Mouse (Mus musculus): Measurements from ENCODE around the gene Prkar1a. TPM values are rescaled to one million over a fixed set of nuclear protein-coding genes. Genes with fewer than 3 reads are reported as not detected.

Prkar1a gene
- 100 to 1,000 TPM; 347 to 373 (median 363) TPM for total RNA-seq (2022)

DNA sequence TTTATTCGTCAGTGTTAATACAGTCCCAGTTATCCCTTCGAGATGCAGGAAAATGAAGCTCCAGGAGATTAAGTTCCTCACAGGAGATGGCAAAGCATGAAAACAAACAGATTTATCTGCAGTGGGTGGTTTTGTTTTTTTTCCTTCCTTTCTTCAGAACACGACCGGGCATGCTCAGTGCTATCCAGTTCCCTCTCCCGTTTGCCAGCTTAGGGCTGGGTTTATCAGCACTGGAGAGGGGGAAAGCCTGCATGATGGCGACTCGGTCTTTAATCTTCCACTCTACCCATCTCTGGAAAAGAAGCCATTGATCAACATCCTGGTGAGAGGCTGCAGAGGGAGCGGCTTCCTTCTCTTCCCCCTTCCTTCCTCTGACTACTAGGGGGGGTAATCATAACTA lies at the start of gene Prkar1a:
Prkar1a (plus strand) TSS at position 200 of the 400 bp plus-strand sequence.
- DNase-seq (ENCODE audit: low spot score): no peak

DNA sequence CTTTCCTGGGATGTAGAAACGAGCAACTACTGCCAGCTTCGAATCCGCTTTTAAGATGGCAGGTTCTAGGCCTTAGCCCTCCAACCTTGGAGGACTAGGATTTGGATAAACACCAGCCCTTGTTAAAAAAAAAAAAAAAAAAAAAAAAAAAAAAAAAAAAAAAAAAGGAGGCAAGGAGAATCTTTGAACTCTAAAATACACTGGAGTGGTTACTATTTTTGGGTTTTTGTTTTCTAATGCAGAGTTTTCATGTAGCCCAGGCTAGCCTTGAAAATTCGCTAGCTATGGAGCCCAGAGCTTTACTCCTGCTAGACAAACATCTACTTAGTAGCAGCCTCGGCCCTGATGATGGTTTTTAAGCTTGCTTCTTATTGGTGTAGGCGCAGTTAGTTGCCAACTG lies 41.6 kb upstream of the Prkar1a start:
- no peak for DNase-seq (ENCODE audit: low spot score)

DNA sequence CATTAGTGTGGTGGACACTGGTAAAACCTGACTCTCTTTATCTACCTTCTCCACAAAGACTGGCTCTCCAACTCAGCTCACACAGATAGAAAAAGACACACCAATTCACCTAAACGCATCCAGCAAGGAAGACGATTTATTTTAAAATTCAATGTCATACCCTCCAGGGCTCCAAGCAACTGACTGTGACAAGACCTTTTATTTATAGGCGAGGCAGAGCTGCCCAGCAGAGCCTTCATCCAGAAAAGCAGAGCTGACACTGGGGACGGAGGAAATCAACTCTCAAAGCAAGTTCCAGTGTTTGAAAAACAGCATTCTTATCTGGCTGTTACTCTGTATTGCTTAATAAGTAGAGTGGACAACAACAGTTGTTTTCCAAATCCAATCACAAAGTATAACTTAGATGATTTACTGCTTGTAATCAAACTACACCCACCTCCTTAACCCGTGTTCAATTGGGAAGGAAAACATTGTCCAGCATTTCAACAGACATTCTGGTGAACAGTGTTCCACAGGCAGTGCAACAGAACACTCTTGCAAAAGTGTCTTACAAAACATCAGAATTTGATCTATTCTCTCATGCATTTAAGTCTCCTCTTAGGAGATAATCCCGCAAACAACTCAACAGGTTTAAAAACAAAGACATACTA lies 40.1 kb upstream of the Prkar1a start:
- no peak for DNase-seq (ENCODE audit: low spot score)

DNA sequence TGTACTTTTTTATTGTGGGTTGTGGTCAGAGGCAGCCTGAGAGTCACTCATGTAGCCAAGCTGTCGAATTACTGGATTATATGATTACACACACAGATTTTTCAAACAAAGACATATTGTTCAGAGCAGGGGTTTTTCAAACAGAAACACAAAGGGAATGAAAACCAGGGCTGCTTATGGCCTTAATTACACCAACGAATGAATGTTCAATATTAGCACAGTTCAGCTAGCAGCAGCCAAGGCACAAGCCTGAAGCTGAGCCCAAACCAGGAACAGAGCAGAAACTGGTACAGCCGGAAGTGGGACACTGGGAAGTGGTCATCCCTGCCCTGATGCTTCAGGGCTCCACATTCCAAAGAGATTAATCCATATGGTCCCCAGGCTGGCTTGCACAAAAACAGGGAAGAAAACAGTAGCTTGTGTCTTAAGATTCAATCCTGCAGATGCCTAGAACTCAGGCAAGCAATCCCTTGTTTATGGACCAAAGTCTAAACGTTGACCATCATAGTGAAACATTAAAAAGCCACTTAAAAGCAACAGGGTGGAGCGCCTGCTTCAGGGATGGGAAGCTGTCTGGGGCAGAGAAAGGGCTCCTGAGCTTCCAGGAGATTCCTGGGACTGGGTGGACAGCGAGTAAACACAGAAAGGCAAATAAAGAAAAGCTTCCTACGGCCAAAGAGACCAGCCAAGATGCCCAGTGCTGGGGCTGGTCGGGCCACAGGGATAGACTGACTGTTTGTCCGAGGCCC lies 39.0 kb upstream of the Prkar1a start:
- DNase-seq (ENCODE audit: low spot score): no peak

DNA sequence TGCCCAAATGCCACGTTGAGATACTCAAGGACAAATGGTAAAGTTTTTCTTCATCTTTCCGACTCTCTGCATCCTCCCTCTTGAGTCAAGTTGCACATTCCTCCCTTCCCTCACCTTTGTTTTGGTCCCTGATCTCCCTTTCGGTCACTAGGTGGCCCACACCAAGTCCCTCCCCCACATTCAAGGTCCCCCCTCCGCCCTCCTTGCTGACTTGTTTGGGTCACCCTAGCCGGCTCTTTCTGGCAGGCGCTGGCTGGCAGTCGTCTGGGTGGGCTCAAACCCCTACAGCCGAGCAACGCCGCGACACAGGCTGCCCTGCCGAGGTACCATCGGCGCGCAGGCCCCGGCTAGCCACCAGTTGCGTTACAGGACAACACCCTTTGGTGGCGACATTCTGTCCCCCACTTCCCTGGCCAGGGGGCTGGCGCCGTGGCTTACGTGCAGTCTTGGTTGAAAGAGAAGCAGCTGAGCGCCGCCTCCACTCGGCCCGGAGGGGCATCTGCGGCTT lies 38.4 kb upstream of the Prkar1a start:
- DNase-seq (ENCODE audit: low spot score): no peak

DNA sequence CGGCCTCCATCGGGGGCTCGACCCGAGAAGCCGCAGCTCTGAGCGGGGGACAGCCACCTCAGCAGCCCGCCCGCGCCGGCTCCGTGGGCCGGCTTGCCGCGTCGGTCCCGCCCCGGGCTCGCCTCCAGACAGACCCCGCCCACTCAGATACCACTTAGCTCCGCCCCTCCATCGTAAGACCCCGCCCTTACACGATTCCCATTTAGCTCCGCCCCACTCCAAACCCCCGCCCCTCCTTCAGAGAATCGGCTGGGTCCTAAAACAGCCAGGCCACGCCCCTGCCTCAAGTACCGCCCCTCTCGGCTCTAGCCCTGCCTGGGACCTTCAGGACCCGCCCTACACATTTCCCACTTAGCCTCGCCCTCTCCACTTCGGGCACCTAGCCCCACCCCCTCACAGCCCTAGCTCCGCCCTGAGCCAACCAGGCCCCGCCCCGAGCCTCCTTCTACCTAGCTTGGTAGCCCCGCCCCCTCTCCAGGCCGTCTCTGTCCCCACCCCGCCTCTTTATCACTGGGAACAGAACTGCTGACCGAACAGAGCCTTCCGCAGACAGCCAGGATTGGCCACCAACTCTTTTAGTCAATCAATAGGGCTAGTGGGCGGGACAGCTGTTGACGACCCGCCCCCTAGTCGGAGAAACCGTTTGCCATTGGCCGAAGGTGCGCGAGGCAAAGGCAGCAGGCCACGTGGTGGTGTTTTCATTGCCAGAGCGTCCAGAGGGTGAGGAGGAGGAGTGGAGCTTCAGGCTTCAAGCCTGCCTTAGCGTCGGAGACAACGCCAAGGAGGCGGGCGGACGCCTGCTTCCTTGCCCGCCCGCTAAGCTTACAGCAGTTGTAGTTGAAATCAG lies 37.7 kb upstream of the Prkar1a start, which contains the start of gene Wipi1:
Wipi1 (minus strand) TSS at position 665 of the 847 bp plus-strand sequence.
- peak; percentile 98 for DNase-seq (ENCODE audit: low spot score)

DNA sequence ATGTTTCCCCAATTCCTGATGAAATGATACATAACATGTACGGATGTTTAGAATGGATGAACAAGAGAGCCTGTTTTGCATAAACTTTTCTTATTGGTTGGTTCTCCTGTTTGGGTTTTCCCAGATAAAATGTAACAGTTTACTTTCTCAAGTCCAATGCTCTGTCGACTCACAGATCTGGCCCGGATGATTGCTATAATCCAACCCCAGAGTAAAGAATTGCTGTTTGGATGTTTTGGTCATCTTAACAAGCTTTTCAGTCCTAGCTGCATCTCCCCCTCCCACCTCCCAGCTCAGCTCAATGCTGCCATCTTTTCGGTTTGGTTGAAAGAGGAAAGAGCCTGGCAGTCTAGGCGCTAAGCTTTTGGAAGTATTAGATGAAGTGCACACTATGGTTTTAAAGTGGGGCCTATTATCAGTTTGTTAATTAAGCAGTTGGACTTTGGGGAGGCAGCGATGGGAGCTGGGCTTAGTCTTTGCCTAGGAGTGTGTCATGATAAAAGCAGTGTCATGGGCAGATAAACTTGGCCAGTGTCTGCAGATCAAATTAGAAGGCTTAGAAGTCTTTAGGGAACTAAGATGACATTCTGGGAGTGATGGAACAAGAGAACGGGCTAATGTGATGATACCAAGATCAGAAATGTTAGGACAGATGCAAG lies 36.2 kb upstream of the Prkar1a start:
- DNase-seq (ENCODE audit: low spot score): no peak

DNA sequence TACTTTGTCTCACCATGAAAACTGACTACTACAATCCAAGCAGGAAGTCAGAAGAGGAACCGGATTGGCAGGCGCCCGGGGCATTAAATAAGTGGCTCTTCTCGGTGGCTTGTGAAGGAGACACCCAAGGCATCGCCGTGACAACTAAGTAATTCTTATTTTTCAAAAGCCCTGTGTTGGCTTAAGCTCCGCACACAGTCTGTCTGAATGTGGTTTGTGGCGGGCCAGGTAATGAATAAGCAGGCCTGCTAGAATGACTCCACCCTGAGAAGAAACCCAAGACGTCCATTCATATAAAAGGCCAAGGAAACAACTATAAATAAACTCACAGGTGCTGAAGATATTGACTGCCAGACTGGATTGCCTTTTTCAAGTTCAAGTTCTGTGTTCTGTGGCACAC lies 33.9 kb upstream of the Prkar1a start:
- no peak for DNase-seq (ENCODE audit: low spot score)

DNA sequence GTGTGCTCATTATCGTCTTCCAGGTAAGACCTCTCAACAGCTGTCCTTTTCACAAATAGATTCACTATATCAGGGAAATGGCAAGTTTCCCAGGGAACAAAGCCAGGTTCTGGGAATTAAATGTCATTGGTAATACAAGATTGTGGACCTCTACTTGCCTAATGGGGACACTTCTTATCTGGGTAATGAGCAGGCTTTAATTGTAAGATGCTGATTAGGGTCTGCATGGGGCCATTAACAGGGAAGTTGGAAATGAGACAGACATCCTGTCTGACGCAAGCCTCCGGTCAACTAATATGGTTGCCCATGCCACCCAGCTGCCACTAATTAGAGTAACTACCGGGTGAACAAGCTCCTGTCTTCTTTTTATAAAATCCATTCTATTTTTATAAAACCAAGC lies 32.9 kb upstream of the Prkar1a start:
- DNase-seq (ENCODE audit: low spot score): no peak

DNA sequence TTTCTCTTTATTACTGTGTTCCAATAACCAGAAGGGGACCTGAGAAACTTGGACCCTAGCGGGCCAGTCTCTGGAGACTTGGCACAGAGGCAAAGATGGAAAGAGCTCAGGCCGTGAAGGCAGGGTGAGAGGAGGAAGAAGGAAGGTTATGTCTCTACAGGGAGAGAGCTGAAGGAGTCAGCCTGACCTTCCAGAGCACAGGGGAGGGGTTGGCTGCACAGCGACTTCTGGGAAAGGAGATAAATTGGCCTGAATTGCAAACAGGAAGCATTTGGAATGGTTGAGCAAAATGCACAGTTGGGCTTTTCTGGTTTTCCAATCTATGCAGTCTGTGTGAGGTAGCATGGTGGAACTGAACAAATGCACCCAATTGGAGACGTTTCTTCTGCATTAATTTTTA lies 32.4 kb upstream of the Prkar1a start:
- no peak for DNase-seq (ENCODE audit: low spot score)

DNA sequence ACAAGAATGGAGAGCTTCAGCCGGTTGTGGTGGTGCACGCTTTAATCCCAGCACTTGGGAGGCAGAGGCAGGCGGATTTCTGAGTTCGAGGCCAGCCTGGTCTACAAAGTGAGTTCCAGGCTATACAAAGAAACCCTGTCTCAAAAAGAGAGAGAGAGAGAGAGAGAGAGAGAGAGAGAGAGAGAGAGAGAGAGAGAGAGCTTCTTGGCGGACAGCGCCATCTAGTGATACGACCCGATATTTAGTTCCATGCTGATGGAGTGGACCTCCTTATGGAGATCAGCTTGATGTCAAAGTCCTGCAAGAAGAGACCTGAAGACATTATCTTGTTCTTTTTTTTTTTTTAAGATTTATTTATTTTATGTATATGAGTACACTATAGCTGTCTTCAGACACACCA lies 30.1 kb upstream of the Prkar1a start:
- peak; percentile 48 for DNase-seq (ENCODE audit: low spot score)

DNA sequence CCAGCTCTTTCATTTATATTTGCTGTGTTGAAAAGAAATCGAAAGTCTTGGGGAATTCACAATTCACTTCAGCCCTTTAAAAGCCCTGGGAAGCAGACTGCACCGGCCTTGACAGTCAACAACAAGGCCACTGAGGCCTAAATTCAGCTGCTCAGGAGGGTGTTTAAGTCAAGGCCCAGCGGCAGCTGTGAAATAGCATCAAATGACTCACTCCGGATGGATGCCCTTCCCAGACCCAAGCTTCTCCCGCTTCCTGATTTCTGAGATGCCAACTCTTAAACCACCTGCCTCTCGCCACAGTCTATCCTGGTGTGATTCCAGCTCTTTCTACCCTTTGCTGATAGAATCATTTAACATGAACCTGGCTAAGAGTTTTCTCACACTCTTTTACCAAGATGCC lies 28.8 kb upstream of the Prkar1a start:
- DNase-seq (ENCODE audit: low spot score): no peak

DNA sequence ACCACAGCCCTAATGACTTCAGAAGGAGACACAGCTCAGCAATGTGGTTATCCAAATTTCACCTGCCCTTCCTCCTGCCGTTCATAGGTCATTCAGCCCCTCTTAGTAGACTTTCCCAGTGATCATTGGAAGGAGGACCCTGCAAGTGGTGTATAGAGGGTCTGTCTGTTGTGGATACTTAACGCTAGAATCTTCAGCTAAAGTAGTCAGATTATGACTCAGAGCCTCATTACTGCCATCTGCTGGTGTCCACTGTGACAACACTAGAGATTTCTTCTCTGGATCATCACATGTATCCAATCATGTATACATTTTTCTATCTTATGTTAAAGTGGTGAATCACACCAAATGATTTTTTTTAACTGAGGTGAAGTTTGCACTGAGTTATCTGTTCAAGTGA lies 28.0 kb upstream of the Prkar1a start:
- DNase-seq (ENCODE audit: low spot score): peak; percentile 62

DNA sequence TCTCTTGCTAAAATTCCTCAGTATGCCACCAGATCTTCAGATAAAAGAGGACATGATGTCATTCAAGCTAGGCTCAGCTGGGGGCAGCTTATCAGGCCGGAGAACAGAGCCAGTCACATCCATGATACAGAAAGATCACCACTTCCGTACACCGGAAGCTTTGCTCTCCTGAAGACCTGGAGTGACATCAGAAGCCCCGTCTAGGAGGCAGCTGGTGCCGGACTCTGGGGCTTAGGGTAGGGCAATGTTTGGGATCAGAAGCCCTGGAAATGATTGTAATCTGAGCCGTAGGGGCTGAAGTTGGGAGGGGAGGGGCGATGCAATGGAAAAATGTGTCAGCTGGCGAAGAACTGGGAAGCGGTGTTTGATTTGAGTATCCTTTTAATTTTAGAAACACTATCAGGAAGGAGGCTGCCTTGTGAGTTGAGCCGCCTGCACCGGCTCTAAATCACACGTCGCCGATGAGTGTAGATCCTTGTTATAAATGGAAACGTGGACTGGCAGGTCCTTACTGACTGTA lies 26.6 kb upstream of the Prkar1a start:
- peak; percentile 61 for DNase-seq (ENCODE audit: low spot score)

DNA sequence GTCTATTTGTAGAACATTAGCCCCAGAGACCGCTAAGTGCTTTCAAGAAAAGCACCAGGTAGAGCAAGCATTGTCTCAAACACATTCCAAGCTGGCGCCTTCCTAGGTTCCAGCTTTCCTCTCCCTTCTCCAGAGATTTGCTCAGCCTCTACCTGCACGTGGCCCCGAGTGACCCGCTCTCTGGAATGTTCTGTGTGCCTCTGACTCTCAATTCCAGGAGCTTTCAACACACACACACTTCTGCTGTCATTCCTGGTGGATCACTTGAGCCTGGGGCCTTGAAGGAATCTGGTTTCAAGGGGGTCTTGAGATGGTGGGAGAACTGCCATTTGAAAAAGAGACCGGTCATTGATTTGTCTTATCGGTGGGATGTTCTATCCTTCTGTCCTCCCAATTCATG lies 26.0 kb upstream of the Prkar1a start:
- DNase-seq (ENCODE audit: low spot score): no peak

DNA sequence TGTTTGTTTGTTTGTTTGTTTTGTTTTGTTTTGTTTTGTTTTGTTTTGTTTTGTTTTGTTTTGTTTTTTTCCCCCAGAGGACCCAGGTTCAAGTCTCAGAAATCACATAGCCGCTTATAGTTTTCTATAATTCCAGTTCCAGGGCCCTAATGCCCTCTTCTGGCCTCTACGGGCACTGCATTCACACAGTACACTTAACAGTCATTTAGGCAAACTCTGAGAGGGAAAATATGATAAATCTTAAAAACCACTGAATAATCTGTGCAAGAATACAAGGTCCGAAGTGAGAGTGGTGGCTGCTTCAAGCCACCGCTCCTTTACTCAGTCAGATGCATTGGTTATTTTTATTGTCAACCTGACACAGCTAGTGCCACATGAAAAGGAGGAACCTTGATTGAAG lies 21.6 kb upstream of the Prkar1a start:
- DNase-seq (ENCODE audit: low spot score): no peak

DNA sequence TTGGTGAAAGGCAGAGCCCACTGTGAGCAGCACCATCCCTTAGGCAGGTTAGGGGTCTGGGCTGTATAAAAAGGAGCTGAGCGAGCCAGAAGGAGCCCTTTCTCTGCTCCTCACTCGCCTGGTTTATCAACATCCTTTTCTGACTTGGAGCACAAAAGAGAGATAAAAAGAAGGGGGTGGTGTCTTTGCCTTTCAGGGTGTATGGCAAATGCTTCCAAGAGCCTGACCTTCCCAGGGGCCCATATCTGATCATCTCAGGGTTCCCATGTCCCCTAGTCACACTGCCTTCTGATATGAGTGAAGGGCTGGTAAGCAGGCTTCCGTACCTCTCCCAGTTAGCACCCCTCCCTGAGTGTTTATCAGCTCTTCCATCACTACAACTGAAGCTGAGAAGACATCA lies 21.1 kb upstream of the Prkar1a start:
- no peak for DNase-seq (ENCODE audit: low spot score)

DNA sequence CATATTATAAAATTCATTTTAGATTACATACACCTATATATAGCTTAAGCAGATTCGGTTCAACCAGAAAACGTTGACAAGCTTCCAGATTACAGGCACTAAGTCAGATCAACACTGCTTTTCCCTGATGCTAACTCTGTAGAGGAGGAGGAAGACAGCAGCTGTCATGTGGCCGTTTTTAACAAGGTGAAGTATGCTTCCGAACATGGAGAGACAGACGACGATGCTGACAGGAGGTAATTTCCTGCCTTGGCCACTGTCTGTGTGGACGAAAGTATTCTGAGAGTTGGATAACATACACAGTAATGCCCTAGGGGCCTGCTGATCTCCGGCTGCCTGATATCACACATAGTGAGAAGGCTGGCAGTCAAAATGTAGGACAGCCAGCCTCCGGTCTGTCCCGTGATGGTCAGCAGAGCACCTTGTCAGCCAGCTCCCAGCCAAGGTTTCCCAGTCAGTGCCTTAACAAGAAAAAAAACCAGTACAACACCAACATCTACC lies 20.1 kb upstream of the Prkar1a start:
- peak; percentile 65 for DNase-seq (ENCODE audit: low spot score)

DNA sequence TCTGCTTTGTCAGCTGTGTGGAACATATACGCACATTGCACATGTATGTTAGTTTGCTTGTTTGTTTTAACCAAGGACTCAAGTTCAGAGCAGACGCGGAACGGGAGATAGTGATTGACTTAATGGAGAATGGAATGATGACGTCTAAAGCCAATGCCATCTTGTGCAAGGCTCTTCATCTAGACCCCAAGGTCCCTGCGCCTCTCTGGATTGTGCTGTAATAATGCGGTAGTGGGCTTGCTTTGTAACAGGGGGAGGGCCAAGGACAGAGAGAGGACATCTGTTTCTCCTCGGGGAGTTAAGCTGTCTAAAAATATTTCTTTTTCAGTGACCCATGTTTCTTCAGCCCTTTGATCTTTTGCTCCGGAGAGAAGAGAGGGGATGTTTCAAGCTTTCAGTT lies 14.3 kb upstream of the Prkar1a start:
- no peak for DNase-seq (ENCODE audit: low spot score)

DNA sequence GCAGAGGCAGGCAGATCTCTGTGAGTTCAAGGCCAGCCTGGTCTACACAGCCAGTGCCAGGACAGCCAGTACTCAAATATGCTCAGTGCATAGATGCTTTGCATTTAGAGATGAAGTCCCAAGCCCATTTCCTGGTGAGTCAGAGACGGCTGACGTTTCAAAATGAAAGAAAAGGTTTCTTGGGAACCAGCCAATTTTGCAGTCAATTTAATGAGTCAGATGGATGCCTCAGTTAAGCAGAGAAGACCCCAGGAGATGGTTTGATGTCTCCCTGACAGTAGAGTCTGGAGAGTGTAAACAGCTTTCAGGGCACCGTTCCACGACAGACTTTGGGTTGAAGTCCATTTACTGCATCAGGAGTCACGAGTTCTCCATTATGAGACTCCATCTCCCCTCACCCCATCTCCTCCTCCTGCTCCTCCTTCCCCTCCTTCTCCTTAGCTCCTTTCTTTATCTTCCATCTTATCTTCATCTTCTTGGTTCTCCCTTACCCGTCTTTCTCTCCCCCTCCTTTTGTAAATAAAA lies 13.3 kb upstream of the Prkar1a start:
- DNase-seq (ENCODE audit: low spot score): no peak

All from heart, adult 8-10 months (tissue).